Mouse (Mus musculus) kidney, adult 8-10 months (tissue): ENCODE measurements at regions not wholly inside any gene's neighbourhood (a gene's known extent, or its start where the extent isn't known, plus 50 kb on each side); places are given as distances from the start of the nearest gene placed in this dataset.

Source experiments
- DNase-seq, 2 experiments: peaks; one replicate each; pipeline ENCODE4 v3.0.0; 2022

DNA sequence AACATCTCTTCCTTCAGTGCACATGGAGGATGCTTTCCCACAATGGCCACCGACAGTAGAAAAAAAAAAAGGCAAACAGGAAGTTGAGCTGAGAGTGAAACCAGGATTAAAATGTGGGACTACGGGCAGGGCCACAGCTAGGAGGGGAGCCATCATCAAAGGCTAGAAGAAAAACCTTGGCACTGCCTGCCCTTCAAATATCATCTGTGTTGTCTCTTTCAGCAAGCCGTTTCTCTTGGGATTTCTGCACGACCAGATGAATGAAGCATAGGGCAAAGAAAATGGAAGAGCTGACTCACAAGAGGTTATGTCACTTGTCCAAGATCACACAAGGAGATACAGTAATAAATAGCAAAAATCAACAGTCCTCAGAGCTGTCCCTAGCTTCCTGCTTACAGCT, 161.1 kb upstream of the Fn1 start:
- no peak for DNase-seq

DNA sequence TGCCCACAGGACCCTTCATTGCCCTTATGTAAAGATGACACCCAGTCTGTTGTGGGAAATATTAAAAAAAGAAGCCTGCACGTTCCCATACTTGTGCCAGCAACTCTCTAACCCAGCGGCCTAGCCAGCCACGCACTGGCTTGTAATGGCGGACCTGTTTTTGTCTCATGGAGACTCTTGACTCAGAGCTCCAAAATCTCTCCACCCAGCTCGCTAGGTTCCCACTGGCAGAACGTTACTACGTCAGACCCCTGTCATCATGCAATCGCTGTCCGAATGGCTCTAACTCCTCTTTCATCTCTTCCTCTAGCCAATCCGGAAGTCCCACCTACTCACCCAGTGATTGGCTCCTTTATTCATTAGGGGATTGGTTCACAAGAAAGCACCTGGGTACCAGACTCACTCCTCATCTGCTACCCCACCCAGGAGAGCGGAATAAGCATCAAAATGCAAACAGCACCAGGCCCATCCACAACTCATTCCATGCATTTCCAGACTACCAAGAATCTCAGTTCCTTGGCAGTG, 159.2 kb upstream of the Fn1 start:
- no peak for DNase-seq

GRCm38 (mm10) chr1:71811196-71811788, 158.3 kb upstream of the Fn1 start:
- no peak for DNase-seq

GRCm38 (mm10) chr1:71808005-71808404, 155.0 kb upstream of the Fn1 start:
- DNase-seq: no peak

- DNase-seq: no peak
Measured at GRCm38 (mm10) chr1:71807586-71807985, 154.6 kb upstream of the Fn1 start.

DNA sequence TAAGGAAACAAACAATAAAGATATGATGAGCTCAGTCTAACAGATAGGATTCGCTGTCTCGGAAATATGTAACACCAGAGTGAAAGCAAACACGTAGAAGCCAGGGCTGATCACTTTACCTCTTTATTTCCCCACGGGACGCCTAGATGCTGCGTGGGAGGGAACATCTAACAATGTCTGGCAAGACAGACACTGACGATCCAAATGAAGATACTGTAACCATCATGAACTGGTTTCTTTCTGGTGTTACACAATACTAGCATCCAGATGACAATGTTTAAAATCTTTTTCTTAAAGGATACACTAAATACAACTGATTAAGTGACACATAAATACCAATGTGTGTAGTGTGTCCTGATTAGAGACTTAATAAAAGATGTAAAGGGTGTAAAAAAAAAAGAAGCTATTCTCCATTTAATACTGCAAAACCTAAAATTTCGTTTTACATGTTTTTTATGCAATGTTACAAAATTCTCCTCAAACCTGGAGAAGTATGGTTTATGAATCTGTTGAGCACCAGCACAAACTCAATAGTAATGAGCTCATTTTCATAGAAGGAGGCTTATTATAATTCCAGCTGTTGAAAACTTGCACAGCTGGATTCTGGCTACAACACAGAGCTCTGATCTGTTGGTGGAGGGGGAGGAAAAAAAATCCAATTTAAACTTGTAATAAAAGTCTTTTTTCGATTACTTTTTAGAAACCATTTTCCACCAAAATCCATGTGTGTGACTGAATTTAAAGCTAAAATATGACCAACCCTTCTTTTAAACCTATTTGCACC, 148.5 kb upstream of the Fn1 start:
- no peak for DNase-seq

DNA sequence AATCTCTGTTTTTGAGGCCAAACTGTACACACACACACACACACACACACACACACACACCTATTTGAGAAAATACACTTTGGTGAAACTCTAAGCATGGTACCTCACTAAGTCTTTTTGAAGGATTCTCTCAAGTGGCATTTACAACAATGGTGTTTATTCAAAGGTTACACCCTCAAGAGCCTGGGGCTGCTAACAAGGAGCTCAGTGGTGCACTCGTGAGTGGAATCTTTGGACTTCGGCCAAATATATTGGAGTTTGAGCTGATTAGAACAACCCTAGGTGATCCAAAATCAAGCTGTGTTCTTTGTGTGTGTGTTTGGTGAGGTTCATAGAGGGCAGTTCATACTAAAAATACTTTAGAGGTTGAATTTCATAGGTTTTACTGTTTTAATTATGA, 147.6 kb upstream of the Fn1 start:
- no peak for DNase-seq

DNA sequence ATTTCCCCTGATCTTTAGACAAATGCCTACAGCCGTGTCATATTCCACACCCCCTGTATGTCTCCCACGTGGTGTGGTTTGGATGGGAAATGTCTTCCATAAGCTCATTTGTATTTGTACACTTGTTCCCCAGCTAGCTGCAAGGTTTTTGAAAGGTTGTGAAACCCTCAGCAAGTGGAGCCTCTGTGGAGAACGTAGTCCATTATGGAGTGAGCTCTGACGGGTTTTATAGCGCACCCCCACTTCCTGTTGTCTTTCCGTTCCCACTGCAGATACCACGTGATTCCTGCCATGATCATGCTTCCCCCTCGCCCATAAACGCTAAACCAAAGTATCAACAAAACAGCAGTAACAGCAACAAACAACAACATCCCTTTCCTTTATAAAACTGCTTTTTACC, 145.6 kb upstream of the Fn1 start:
- DNase-seq: no peak

DNA sequence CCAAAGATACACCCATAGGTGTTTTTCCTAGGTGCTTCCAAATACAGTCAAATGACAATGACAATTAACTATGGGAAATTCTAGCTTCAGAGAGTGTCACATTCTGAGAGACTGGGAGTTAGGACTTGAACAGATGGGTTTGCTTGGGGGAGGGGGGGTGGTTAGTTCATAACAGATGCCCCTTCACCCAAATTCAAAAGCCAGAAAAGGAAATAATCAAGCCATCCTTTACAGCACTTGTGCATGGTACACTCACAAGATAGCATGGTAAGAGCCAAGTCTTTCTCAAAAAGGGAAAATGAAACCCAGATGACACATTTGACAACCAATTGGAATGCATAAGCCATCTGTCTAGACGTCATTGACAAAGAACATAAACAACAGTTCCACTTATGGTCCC, 135.4 kb upstream of the Fn1 start:
- no peak for DNase-seq

DNA sequence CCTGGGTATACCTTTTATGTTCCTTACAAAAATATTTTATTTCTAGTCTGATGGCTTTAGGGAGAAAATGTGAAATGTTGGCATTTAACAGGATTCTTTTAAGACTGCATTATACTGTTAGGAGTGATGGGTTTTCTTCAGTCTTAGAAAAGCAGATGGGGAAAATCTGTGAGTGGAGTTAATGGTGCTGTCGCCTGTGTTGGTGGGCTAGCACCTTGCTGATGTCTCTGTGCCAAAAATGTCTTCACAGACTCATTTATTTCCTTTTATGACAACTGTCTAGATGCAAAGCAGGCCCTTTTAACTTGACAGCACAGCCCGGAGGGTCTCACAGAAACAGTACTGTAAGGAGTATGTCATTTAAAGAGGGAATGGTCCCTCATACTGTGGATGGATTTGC, 131.9 kb upstream of the Fn1 start:
- no peak for DNase-seq

DNA sequence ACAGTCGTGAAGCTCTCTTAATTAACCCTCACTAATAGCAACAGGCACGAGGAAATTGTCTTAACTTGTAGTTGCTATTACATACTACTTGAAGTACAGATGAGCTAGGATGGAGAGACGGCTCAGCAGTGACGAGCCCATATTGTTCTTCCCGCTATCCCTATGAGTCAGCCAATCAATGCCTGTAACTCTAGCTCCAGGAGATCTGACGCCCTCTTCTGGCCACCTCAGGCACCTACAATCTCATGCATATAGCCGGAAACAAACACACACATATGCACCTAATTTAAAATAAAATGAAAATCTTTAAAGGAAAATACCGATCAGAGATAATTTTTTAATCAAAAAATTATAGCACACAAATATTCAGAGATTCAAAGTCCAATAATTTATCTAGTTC, 125.3 kb upstream of the Fn1 start:
- no peak for DNase-seq

- no peak for DNase-seq
Measured at GRCm38 (mm10) chr1:71775865-71776501, 123.0 kb upstream of the Fn1 start.

DNA sequence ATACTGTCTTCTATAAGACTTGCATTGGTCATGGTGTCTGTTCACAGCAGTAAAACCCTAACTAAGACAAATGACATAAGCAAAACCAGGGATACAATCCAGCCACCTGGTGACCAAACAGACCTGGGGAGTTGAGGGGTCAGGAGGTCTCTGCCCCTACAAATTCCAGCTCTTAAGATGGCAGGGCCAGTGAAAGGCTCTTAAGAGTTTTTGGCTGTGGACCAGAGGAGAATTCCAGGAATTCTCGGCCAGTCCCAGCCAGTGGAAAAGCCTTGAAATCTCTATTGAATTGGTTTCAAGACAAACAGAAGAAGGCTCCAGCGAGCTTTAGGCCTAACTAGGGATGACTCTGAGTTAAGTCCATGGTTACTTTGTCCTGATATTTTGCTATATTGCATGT, 119.5 kb upstream of the Fn1 start:
- no peak for DNase-seq

GRCm38 (mm10) chr1:71771798-71772197, 118.8 kb upstream of the Fn1 start:
- DNase-seq: no peak

DNA sequence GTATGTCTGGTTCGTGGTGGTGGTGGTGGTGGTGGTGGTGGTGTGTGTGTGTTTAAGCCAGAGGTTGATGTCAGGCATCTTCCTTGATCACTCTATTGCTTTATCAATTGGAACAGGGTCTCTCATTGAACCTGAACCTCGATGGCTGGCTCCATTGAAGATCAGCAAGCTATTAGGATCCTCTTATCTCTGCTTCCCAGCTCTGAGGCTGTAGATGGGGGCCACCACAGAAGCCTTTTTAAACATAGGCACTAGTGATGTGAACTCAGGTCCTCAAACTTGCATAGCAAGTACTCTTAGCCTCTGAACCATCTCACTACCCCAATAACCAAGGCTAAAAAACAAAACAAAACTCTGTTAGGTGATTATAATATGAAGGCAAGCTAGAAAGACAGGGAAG, 116.6 kb upstream of the Fn1 start:
- no peak for DNase-seq

DNA sequence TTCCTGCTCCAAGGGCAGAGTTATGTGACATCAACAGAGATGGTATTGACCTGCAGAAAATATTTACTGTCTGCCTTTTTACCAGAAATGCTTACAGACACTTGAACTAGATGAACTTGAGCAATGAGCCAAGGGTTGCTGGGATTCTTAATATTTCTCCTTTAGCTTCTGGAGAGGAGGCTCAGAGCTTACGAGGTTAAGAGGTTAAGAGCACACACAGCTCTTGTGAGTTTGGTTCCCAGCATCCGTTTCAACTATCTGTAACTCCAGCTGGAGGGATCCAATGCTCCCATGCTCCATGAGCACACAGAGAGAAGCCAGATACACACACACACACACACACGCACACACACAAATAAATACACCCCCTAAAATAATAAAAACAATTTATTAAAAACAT, 114.7 kb upstream of the Fn1 start:
- DNase-seq: no peak

DNA sequence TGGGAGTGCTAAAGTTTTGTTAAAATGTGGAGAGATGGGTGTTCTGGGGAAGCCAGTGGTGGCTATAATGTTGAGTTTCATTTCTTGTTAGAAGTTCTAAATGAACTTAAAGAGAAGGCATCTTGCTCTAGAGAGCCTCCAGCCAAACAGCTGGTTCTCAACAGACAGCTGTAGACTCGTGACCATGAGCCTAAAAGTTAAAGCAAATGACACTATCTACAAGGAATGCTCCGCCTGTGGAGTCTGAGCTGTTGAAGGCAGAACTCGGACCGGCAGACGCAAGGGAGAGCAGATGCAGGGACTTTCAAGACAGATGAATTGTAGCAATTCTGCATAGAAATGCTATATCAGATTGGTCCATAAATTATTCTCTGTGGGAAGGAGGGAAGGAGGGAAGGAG, 114.1 kb upstream of the Fn1 start:
- peak in 1 of 2 experiments; percentile 7 for DNase-seq

DNA sequence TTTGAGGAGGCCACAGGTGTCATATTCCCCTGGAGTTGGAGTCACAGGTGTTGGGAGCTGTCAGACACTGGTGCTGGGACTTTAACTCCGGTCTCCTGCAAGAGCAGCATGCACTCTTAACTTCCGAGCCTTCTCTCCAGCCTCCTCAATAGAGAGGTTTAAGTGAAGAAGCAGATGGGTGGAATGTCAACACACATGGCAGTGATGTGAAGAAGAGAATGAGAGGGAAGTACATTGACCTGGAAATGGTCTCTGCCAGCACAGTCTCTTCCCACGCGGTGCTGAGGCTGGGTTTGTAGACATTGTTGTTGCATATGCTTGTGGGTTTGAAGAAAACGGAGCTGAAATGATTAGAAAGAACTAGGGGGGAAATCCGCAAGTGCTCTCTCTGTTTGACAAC, 112.0 kb upstream of the Fn1 start:
- DNase-seq: no peak

- DNase-seq: no peak
Measured at GRCm38 (mm10) chr1:71763530-71763929, 110.5 kb upstream of the Fn1 start.

GRCm38 (mm10) chr1:71760342-71760741, 107.3 kb upstream of the Fn1 start:
- DNase-seq: no peak

DNA sequence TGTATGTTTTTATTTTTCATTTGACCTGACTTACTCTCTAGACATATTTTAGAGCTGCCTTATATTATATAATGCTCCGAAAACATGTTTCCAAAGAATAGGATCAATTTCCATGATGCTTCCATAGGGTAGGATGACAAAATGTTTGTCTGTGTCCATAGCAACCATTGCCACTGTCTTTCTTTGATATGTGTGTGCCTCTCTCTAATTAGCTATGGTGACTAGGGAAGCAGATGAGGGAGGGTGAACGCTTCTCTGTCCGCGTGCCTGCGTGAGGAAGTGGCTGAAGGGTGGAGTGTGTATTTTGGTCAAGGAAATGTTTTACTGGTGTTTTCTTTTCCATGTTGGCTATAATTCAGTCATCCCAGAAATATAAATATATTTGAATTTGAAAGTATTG, 104.2 kb upstream of the Fn1 start:
- no peak for DNase-seq

DNA sequence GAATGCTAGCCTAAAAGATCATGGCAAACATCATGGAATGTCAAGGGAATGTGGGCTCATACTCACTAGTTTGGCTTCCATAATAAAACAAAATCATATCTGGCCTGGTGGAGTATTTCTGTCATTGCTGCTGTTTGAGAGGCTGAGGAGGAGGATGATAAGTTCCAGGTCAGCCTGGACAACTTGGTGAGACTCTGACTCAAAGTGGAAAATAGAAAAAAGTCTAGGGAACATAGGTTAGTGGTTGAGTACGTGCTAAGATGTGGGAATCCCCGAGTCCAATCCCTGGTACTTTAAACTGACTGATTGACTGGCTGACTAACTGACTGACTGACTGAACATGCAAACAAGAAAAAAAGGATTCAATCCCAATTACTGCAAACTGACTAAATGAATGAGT, 103.2 kb upstream of the Fn1 start:
- DNase-seq: no peak

GRCm38 (mm10) chr1:71755435-71755834, 102.4 kb upstream of the Fn1 start:
- no peak for DNase-seq

GRCm38 (mm10) chr1:71752351-71752750, 99.4 kb upstream of the Fn1 start:
- no peak for DNase-seq
